Mouse (Mus musculus): Measurements from ENCODE around the gene Stra6. TPM values are rescaled to one million over a fixed set of nuclear protein-coding genes. Genes with fewer than 3 reads are reported as not detected.

The Stra6 gene
- total RNA-seq (2021), result under 1 TPM; 0.30 to 0.44 TPM
- long read RNA-seq, experiment 1, partial matches to known transcripts, result 1 of 1 reads
- long read RNA-seq, experiment 1, other reads (novel, unspliced or antisense), result 0 of 1 reads
- long read RNA-seq, experiment 2, result 0 reads

DNA sequence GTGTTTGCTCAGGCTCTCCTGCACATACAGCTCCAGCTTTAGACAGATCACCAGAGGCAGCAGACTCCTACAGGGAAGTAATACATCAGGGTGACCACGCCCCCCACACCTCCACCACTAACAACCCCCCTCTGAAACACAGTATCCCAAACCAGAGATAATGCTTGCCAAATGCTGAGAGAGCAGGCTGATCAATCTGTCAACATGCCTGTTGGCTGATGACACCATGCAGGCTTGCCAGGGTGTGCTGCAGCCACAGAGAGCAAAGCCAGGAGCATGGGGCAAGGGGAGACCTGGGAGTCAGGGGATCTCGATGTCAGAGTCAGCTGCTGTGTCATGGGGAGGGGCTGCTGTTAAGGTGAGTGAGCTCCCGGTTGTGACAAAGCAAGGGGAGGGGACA is at the start of gene Stra6:
Gene Stra6 (plus strand): TSS at position 258 of the 400 bp plus-strand sequence.
- DNase-seq, result no peak

DNA sequence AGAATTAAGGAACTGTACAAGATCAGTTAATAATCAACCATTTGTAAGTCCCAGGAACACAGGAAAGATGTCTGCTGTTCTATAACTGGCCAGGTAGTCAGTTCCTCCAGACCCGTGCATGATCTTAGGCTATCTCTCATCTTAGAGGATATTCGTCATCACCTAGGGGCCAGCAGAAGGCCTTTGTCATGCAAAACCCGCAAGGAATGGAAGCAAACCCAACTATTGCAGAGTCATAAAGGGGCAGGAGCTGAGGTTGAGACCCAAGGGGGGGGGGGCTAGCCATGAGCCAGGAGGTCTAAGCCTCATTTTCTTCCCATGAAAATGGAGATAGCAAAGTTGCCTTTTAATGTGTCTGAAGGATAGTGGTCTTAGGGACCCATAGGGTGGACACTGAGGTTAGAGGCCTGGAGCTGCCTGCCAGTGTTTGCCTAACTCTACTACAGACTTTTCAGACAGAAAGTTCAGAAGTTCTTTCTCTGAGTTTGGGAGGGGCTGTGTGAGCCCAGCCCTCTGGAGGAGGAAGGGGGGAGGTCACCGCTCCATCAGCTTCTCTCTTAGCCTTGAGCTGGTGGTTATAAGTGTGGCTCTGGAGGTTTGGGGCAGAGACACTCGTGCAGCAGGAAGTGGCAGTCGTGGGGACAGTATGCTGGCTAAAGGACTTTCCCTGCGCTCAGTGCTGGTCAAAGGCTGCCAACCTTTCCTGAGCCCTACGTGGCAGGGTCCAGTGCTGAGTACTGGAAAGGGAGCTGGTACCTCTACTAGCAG is 49.0 kb upstream of the Stra6 start:
- DNase-seq, result no peak

DNA sequence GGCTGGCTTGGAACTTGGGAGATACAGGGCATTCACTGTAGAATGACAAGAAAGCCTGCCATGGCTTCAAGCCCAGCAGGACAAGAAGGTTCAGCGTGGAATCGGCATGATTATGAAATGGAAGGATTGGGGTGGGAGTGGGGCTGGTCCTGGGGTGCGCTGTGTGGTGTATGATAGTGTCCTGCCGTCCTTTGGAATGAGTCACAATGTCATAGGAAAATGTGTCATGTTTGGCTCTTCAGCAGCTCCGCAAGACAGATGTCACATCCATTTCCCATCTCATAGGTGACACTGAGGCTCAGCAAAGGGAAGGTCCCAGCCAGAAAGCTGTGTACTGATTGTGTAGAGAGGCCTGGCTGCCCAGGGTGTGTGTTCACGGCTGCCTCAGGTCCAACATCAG is 47.7 kb upstream of the Stra6 start:
- DNase-seq, result no peak

DNA sequence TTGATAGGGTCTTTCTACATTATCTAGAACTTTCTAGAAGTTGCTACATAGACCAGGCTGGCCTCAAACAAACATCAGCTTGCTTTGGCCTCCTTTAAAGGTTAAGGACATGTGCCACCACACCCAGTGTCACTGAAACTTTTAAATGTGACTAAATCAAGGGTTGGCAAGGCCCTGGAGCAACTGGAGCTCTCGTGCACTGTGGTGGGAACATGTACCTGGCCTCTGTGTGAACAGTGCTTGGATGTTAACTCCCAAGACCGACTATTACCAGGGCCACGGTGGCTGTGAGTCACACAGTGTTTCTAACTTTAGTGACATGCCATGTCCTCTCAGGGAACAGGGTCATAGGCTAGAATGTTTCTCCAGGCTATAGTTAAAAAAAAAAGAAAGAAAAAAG is 46.6 kb upstream of the Stra6 start:
- no peak for DNase-seq

- no peak for DNase-seq
Measured at GRCm38 (mm10) chr9:58018385-58018784, 45.2 kb upstream of the Stra6 start.

DNA sequence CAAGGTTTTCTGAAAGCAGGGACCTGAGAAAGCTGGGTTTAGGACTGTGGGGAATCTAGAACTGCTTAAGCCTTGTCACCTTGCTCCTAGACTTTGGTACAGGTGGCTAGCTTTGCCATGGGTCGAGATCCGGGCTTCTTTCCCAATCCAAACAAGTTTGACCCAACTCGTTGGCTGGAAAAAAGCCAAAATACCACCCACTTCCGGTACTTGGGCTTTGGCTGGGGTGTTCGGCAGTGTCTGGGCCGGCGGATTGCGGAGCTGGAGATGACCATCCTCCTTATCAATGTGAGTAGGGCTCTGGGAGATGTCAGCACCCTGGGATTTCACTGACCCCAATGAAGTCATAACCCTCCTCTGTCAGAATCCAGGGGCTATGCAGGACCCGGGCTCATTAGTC is 37.6 kb upstream of the Stra6 start:
- DNase-seq, result no peak

DNA sequence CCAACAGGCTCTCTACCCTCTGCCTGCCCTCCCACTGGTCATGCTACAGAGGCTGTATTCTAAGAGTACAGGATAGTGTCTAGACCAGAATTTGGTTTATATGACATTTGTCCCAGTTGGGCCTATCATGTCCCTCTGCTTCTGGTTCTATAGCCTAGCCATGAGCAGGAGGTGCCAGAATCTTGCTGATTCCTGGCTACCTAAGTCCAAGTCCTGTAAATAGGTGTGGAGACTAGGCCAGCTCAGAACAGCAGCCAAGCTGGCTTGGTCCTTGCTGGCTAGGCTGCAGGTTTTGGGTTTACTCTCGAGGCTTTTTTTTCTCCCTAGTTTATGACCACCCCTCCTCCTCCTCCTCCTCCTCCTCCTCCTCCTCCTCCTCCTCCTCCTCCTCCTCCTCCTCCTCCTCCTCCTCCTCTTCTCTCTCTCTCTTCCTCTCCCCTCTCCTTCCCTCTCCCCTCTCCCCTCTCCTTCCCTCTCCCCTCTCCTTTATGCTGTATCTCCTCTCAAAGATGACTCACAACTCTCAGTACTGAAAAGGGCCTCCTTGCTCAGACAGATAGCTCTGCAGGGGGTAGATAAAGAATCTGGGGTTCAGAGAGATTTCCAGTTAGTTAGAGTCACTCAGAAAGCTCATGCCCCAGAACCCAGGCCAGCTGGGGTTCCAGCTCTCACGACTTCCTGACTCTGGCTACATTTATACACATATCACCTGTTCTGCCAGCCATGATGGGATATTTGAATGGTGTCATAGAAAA is 36.0 kb upstream of the Stra6 start:
- no peak for DNase-seq

- DNase-seq, result no peak
Measured at GRCm38 (mm10) chr9:58028841-58029240, 34.7 kb upstream of the Stra6 start.

DNA sequence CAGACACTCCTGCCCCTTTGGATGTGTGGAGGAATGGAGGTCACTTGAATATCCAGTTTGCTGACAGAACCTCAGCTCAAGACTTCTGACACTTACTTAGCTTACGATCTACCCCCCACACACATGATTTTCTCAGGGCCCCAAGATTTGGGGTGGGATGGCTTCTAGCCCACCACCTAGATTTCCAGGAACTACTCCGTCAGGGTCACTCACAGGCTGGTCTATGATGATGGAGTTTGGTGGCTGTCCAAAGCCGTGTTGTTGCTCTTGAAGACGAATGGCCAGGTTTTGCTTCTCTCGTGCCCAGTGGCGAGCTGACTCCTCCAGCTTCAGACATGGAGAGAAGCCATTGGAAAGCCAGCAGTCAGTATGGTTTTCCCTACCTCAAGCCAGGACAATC is 34.0 kb upstream of the Stra6 start:
- no peak for DNase-seq

DNA sequence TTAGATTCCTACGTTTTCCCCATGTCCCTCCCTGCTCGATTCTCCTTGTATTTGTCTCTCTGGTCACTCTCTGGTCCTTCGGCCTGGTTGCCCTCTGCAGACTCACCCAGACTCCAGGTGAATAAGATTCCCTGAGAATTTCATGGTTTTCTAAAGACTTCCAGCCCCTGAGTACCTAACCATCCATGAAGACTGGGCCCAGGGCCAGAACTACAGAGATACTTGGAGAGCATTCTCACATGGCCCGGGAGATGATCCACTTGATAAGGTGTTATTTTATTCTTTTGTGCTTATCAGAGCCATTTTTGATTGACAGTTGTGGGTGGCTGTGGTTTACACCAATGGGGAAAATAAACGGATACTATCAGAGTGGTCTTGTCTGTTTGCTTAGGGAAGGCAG is 31.7 kb upstream of the Stra6 start:
- no peak for DNase-seq

DNA sequence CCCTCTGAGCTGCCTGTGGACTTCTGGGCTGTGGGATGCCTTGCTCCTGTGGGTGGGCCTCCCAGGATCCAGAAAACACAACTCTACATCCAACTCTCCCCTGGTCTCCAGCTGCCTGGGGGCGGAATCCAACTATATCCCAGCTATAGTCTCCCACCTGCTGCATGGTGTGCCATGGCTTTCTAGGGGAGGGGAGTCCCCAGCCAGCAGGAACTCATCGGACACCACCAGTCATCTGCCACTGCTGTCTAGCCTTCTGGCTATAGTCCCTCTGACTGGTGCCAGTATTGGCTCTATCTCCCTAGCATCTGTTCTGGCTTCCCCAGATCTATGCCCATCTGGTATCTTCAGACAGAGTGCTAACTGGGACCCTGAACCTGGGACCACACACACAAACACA is 28.1 kb upstream of the Stra6 start:
- DNase-seq, result no peak

GRCm38 (mm10) chr9:58035951-58036698 is 27.5 kb upstream of the Stra6 start:
- DNase-seq, result no peak

- no peak for DNase-seq
Measured at GRCm38 (mm10) chr9:58036961-58037360, 26.6 kb upstream of the Stra6 start.

GRCm38 (mm10) chr9:58038500-58039168 is 25.0 kb upstream of the Stra6 start:
- peak; percentile 78 to 83 for DNase-seq

DNA sequence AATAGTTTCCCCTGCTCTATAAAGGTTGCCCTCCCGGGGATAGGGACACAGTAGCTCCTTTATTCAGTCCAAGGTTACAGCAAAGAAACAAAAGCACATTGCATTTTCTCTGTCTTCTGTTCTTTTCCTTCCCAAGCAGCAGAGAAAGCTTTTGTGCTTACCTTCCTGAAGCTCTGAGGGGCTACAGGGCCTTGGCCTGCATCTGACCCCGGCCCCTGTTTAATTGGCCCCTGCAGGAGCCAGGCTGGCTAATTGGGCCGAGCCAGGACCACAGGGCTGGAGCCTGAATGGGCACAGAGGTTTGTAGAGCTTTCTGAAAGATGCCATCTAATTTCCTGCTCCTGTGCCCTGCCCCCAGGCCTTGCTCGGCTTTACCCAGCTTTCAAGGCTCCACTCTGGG is 22.6 kb upstream of the Stra6 start:
- DNase-seq, result no peak

DNA sequence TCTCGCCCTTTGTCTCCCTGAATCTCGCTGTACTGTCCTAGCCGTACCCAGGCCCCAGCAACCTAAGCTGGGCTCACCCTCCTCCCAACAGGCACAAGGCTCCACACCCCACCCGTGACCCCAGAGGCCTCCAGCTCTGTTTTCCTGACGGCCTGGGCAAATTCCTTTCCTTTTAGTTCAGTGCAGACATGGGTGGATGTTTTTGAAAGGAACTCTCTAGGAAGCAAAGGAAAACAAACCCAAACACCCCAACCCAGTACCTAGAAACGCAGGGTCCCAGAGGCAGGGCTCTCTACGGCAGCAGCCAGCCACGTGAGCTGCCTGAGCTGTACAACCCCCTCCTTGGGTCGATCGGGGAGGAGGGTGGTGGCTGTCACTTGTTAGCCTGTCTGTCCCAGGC is 21.2 kb upstream of the Stra6 start:
- DNase-seq, result peak; percentile 60 to 75

DNA sequence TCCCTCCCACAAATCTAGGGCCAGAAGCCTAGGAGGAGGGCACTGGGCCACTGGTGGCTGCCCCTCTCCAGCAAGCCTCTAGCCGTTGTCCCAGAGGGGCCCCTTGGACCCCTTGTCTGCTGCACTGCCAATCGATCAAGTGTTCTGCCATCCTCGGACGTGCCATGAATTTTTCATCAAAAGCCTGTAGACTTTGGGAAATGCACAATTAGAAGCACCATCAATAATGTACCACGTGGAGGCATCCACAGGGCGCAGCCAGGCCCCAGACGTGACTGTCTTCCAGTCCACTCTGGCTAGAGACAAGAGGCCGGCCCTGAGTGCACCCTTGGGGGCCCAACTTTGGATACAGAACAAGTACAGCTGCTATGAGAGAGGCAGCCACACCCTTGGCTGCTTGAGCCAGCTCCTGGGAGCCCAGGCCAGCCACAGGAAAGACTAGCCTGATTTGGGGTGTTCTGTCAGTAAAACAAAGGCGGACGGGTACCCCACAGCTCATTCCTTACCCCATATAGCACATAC is 20.0 kb upstream of the Stra6 start:
- DNase-seq, result peak; percentile 70 to 85

DNA sequence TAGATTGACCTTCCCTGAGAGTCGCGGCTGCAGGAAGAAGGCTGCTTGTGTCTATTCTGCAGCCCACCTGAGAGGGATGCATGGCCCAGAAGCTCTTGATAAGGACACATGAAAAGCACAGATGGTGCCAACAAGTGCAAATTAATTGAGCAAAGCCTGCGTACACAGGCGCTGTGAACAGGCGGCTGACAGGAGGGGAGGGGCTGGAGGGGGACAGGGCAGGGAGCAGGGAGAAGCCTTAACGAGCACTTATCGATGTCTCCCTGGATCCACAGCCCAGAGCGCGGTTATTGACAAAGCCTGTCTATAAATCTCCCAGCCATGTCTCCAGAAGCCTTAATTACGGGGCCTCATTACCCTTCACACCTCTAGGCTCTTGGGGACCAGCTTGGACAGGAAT is 18.8 kb upstream of the Stra6 start:
- no peak for DNase-seq

GRCm38 (mm10) chr9:58045646-58046045 is 17.9 kb upstream of the Stra6 start:
- DNase-seq, result no peak

- DNase-seq, result no peak
Measured at GRCm38 (mm10) chr9:58047061-58047460, 16.5 kb upstream of the Stra6 start.

- DNase-seq, result no peak
Measured at GRCm38 (mm10) chr9:58048621-58049020, 15.0 kb upstream of the Stra6 start.

DNA sequence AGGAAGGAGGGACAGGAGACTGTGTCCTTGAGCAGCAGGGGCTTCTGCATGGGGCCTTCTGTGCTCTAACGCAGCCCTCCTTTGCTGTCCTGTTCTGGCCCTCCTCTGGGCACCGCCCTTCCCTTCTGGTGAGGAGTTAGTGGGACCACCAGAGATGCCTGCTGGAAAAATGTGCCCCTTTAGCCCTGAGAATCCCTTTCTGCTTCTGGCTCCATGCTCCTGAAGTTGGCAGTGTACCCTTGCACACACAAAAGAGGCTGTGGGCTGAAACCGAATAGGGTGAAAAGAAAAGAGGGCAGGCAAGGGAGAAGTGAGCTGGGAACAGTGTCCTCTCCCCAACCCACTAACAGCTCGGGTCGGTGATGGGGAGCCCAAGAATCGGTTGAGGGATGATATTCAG is 14.4 kb upstream of the Stra6 start:
- no peak for DNase-seq
